Mouse (Mus musculus) MN1 (cell line): Measurements from ENCODE around the gene Nrbf2.

Source experiments
- DNase-seq: peaks from one replicate; pipeline ENCODE4 v3.0.0-alpha.2; 2016; ENCODE audit warnings: low spot score

The Nrbf2 gene

GRCm38 (mm10) chr10:67295331-67295730, 10.2 kb upstream of the Nrbf2 start:
- DNase-seq: no peak

DNA sequence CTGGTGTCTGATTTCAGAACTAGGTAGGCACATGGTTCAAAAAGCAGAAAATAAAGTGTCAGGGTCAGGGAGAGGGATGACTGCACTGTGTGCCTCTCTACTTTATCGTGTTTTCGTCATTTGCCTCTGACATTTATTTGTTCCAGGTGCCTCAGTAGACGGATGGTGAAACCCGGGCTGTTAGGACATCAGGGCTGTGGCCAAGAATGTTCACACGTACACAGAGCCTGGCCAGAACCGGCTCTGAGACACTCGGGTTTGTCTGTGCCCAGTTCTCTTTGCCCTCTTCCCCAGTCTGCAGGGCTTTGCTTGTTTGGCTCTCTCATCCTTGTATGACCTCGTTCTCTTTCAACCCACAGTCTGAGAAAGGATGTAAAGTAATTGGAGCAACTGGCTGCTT, 6.0 kb upstream of the Nrbf2 start:
- DNase-seq: no peak

DNA sequence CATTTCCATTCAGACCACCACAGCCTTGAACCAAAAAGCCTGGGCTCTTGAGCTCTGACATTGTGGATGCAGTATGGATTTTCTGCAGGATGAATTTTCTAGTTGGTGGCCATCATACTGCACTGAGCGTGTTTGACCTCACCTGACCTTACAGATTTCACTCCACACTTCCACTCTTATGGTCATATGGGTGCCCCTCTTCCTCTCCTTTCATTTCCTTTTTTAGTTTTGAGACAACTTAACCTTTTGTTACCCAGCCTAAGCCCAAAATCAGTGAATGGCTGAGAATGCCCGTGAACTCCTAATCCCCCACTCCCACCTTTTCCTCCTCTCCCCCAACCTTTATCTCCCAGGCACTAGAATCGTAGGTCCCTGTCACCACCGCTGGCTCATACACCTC, 5.5 kb upstream of the Nrbf2 start:
- no peak for DNase-seq

GRCm38 (mm10) chr10:67287877-67288276, 2.8 kb upstream of the Nrbf2 start:
- DNase-seq: peak; percentile 41

- peak; percentile 39 for DNase-seq
Measured at GRCm38 (mm10) chr10:67284761-67285175, 337 bp downstream of the Nrbf2 start.

- DNase-seq: peak; percentile 50
Measured at GRCm38 (mm10) chr10:67284311-67284710, 794 bp downstream of the Nrbf2 start.

GRCm38 (mm10) chr10:67283516-67283915, 1.6 kb downstream of the Nrbf2 start:
- no peak for DNase-seq

GRCm38 (mm10) chr10:67282531-67282930, 2.6 kb downstream of the Nrbf2 start:
- DNase-seq: no peak

- no peak for DNase-seq
Measured at GRCm38 (mm10) chr10:67281852-67282251, 3.3 kb downstream of the Nrbf2 start.

- DNase-seq: no peak
Measured at GRCm38 (mm10) chr10:67275916-67276315, 9.2 kb downstream of the Nrbf2 start.

- DNase-seq: peak; percentile 63
Measured at GRCm38 (mm10) chr10:67264852-67265251, 20.3 kb downstream of the Nrbf2 start.

GRCm38 (mm10) chr10:67253115-67253514, 32.0 kb downstream of the Nrbf2 start:
- DNase-seq: no peak

DNA sequence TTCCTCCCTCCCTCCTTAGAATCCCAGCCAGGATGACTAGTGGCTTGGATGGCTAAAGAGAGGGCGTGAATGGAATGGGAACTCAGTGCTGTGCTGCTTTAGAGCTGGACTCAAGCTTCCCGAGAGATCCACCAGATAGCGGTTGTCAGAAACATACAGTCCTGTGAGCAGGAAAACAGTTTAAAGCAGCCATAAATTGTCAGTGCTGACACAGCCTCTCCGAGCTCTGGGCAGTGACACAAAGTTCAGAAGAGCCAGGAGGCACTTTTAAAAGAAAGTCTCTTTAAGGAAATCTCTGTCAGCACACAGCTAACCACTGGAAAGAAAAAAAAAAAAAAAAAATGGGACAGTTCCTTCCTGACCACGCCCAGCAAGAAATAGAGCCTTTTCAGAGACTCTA, 32.8 kb downstream of the Nrbf2 start:
- DNase-seq: no peak

- no peak for DNase-seq
Measured at GRCm38 (mm10) chr10:67250846-67251245, 34.3 kb downstream of the Nrbf2 start.

DNA sequence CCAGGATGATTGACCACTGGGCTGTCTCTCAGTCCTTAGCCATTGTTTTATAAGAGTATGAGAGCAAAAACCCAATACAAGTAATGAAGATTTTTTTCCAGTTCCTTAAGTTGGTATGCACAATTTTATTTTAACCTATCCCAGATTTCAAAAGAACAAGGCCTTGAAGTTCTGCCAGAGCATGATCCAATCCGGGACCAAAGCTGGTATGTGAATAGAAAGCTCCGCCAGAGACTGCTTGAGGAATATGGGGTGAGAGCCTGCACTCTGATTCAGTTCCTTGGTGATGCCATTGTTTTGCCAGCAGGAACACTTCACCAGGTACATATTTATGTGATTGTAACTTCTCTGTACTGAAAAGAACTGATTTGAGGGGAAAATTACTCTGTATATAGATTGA, 35.6 kb downstream of the Nrbf2 start:
- no peak for DNase-seq

- no peak for DNase-seq
Measured at GRCm38 (mm10) chr10:67247145-67247544, 38.0 kb downstream of the Nrbf2 start.

- no peak for DNase-seq
Measured at GRCm38 (mm10) chr10:67230439-67230838, 54.7 kb downstream of the Nrbf2 start.

- no peak for DNase-seq
Measured at GRCm38 (mm10) chr10:67226543-67226942, 58.6 kb downstream of the Nrbf2 start.

GRCm38 (mm10) chr10:67226109-67226508, 59.0 kb downstream of the Nrbf2 start:
- DNase-seq: no peak

- no peak for DNase-seq
Measured at GRCm38 (mm10) chr10:67225528-67225927, 59.6 kb downstream of the Nrbf2 start.

GRCm38 (mm10) chr10:67223942-67224341, 61.2 kb downstream of the Nrbf2 start:
- DNase-seq: no peak

DNA sequence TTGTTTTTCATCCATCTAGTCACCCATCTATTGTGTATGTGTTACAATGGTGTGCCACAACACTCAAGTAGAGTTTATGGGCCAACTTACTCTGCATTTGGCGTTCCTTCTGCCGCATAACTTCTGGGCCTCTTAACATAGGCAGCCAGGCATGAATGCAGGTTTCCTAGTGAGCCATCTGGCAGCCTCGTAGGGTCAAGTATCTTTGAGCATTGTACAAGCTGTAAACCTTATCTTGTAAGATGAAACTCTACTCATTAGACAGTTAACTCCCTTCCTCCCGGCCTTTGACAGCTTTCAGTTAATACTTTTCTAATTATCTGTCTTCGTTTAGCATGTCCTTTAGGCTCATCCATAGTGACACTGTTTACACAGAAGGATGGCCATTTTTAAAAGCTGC, 63.8 kb downstream of the Nrbf2 start:
- DNase-seq: peak; percentile 20

DNA sequence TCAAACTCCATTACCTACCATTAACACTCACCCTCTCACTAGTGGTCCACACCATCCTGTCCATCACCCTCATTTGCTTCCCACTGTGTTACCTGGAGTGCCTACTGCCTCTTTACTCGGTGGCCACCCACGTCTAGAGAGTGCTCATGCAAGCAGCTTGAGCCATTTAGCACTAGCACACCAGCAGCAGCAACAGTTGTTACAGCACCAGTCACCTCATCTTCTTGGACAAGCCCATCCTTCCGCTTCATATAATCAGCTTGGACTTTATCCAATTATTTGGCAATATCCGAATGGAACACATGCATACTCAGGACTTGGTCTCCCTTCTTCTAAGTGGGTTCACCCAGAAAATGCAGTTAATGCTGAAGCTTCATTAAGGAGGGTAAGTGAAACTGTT, 64.9 kb downstream of the Nrbf2 start:
- no peak for DNase-seq

DNA sequence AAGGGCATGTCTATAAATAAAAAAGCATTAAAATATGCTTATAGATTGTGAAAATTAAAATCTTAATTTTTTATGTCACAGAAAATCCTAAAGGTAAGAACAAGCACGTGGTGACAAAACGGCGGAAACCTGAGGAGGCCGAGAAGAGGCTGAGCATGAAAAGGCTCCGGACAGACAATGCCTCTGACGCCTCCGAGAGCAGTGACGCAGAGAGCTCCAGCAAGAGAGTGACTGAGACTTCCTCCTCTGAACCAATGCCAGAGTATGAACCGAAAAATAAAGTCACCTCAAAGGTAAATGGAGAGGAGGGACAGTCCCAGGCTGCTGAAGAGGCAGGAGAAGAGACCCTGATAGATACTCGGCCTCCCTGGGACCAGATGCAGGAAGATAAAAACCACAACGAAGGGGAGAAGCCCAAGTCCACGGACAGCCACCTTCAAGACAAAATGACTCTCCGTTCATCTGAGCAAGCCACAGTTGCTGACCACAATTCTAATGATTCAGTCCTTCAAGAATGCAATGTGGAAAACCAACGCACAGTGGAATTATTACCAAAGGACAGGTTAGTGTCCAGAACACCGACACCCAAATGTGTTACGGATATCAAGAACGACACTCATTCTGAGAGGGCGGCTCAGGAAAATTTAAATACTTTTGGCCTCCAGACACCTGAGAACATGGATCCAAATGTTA, 66.1 kb downstream of the Nrbf2 start:
- no peak for DNase-seq
